Mouse (Mus musculus) embryo, embryonic 9.5 days (tissue): ENCODE results near the gene Scgb1b7.
"Not testable (repeated sequence)": the region's sequence is repeated elsewhere in the genome, so short reads cannot be mapped to it uniquely, and the experiment has no call there.

Experiments
- DNase-seq: peaks from one replicate; pipeline ENCODE4 v3.0.0-alpha.2; 2017; ENCODE audit errors: extremely low spot score

Scgb1b7 gene

DNA sequence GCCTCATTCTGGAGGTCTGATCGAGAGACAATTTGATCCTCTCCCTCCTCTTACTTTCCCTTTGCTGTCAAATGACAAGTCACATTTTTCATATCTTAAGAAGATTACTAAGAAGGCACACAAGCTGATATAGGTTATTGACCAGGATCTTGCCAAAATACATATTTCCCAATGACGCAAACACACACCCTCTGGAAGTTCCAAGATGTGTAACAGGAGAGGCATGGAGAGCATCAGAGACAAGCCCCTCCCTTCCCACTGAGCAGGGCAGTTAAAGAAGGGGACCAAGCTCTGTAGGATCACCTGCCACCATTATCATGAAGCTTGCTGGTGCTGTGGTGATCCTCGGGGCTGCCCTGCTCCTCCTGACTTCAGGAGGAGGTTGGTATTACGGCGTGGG is at the start of gene Scgb1b7:
TSS of gene Scgb1b7 (plus strand) at position 301 of the 400 bp plus-strand sequence.
- not testable (repeated sequence) for DNase-seq

GRCm38 (mm10) chr7:31705657-31706056 is 6.8 kb upstream of the Scgb1b7 start, which contains the start of gene Scgb2b7:
Scgb2b7 (minus strand) TSS chr7:31705757.
- DNase-seq = not testable (repeated sequence)
